Mouse (Mus musculus) C2C12 (cell line): ENCODE results near the gene Hoxb8. TPM values are rescaled to one million over a fixed set of nuclear protein-coding genes. Genes with fewer than 3 reads are reported as not detected.

Experiments used
- H3K27me3 ChIP-seq: one replicate; pipeline ENCODE4 v1.6.1; 2011; ENCODE audit not compliant: control insufficient read depth, insufficient read depth, insufficient read length
- H3K36me3 ChIP-seq: one replicate; pipeline ENCODE4 v1.6.1; 2011; ENCODE audit not compliant: control insufficient read depth, insufficient read depth
- H3K4me3 ChIP-seq: one replicate; pipeline ENCODE4 v1.5.1; 2011; ENCODE audit warnings: mild to moderate bottlenecking, control low read depth; ENCODE audit not compliant: poor library complexity, insufficient read depth, severe bottlenecking
- H3K79me2 ChIP-seq: one replicate; pipeline ENCODE4 v1.6.1; 2011; ENCODE audit not compliant: control insufficient read depth, insufficient read depth
- H3K79me3 ChIP-seq: one replicate; pipeline ENCODE4 v1.6.1; 2011; ENCODE audit warnings: low read depth, control low read depth
- H3ac ChIP-seq: one replicate; pipeline ENCODE3; 2011; ENCODE audit warnings: low read depth; ENCODE audit not compliant: control insufficient read depth, insufficient read length
- CEBPB ChIP-seq: IDR thresholded peaks from one replicate; pipeline ENCODE4 v1.6.1; 2011; ENCODE audit warnings: low read depth, mild to moderate bottlenecking, control low read depth, moderate library complexity
- CTCF ChIP-seq: IDR thresholded peaks from one replicate; pipeline ENCODE4 v1.5.1; 2011; ENCODE audit not compliant: control insufficient read depth, insufficient read depth, insufficient read length
- FOSL1 ChIP-seq: IDR thresholded peaks from one replicate; pipeline ENCODE4 v1.8.0; 2011; ENCODE audit warnings: mild to moderate bottlenecking, low read length; ENCODE audit not compliant: poor library complexity, insufficient read depth, severe bottlenecking
- MAX ChIP-seq: IDR thresholded peaks from one replicate; pipeline ENCODE4 v1.6.1; 2011; ENCODE audit warnings: mild to moderate bottlenecking, control low read depth
- MYOD1 ChIP-seq: IDR thresholded peaks from one replicate; pipeline ENCODE4 v1.6.1; 2011; ENCODE audit warnings: low read depth; ENCODE audit not compliant: control insufficient read depth, insufficient read length
- MYOG ChIP-seq: IDR thresholded peaks from one replicate; pipeline ENCODE4 v1.6.1; 2011; ENCODE audit not compliant: control insufficient read depth, insufficient read length; ENCODE audit errors: extremely low read depth
- USF1 ChIP-seq: IDR thresholded peaks from one replicate; pipeline ENCODE4 v1.6.1; 2011; ENCODE audit warnings: low read depth, mild to moderate bottlenecking, control low read depth, moderate library complexity
- polyA plus RNA-seq: library from polyadenylated mRNA; unstranded; fragments of >200 nt; fragmentation: generic; extraction: Trizol; gene quantifications from one replicate; pipeline ENCODE4 v1.2.1, GENCODE M21; 2012; ENCODE audit warnings: missing spikeins

Hoxb8 gene
- polyA plus RNA-seq, 1 experiment = 0.02 TPM

DNA sequence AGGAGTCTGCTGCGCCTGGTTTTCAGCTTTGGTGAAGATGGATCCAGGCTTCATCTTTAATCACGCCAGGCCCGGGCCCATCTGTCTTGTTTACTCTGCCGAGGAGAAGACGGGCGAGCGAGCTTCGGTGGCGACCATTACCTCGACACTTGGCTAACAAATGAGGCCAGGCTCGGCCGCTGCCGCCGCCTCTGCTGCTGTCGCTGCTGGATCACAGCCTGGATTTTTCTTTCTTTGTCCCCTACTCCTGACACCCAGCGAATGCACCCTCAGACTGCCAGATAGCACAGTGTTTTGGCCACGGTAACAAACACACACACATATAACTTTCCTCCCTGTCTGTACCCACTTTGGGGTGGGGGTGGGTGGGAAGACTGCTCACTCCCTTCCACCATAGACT lies 39.0 kb downstream of the Hoxb8 start:
- Histone ChIP-seq H3K36me3 (no peaks in the 10 kb centered on the region), H3K4me3 (no peak overlapping the region), H3K27me3 (peaks cover 70% of the 10 kb centered on the region), H3K79me3 (no peaks in the 10 kb centered on the region), H3ac (no peak overlapping the region), H3K79me2 (no peaks in the 10 kb centered on the region)
- TF ChIP-seq CEBPB (no peak), CTCF (no peak), FOSL1 (no peak), USF1 (no peak), MYOG (no peak), MAX (no peak), MYOD1 (no peak)

DNA sequence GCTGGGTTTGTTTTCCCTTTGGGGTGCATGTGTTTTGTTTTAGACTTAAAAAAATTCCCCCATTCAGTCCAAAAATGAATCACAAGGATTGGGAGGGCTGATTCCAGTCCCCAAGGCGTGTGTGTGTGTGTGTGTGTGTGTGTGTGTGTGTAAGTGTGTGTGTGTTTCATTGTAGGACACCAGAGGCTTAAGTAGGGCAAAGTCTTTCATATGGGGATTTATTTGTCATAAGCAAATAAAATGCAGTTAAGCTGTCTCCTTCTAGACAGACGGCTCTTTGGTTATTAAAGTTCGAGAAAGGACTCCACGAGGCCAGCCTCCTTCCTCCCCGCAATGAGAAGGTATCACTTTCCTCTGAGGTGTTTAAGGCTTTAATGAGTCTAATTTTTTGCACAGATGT lies 40.1 kb downstream of the Hoxb8 start:
- H3ac ChIP-seq = no peak overlapping the region
- H3K36me3 ChIP-seq = no peaks in the 10 kb centered on the region
- H3K4me3 ChIP-seq = no peak overlapping the region
- no peaks in the 10 kb centered on the region for H3K79me2 ChIP-seq
- H3K27me3 ChIP-seq = peaks cover 76% of the 10 kb centered on the region
- TF ChIP-seq MAX = no peak
- no peak for TF ChIP-seq CTCF
- no peak for TF ChIP-seq MYOD1
- TF ChIP-seq FOSL1 = no peak
- no peak for TF ChIP-seq USF1
- no peak for TF ChIP-seq MYOG
- TF ChIP-seq CEBPB = no peak
- no peaks in the 10 kb centered on the region for H3K79me3 ChIP-seq

DNA sequence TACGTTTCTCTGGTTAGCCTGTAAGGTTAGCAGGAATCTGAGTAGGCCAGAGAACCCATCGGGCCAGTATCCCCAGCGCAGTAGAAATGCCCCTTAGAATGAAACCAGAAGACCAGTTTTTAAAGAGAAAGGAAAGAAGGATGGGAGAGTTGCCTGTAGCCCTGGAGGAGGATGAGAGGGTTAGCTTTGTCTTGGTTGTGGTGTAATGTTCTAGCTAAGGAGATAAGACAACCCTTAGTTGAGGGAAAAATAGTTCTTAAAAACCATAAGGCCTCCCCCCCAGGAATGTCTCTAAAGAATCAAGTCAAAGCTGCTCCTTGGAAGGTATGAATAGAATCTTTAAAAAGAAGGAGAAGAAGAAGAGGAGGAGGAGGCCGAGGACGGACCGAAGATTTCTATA lies 41.0 kb downstream of the Hoxb8 start:
- no peak overlapping the region for H3ac ChIP-seq
- H3K27me3 ChIP-seq = peaks cover 80% of the 10 kb centered on the region
- H3K79me3 ChIP-seq = no peaks in the 10 kb centered on the region
- H3K36me3 ChIP-seq = no peaks in the 10 kb centered on the region
- no peaks in the 10 kb centered on the region for H3K79me2 ChIP-seq
- TF ChIP-seq MYOD1 (no peak), MYOG (no peak), CEBPB (no peak), MAX (no peak), FOSL1 (no peak), USF1 (no peak), CTCF (no peak)
- no peak overlapping the region for H3K4me3 ChIP-seq

DNA sequence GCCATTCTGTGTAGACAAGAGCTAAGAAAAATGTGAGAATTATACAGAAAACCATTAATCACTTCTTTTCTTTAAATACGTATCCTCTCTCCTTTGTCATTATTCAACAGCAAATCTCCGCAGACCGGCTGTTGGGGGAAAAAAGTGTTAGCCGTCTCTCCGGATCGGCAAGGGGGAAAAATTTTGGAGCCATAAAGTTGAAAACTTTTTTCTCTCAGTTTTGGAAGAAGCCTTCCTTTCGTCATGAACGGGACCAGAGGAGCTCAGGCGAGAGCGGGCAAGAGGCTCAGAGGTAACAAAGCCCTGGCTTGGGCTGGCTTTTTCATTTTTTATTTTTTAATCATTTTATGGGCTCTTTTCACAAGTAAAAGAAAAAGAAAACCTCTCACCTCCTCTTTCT lies 41.4 kb downstream of the Hoxb8 start, which contains the start of gene Hoxb3:
Hoxb3 (plus strand) TSS at position 173 of the 400 bp plus-strand sequence.
- no peak for TF ChIP-seq USF1
- no peak for TF ChIP-seq CEBPB
- no peak for TF ChIP-seq CTCF
- TF ChIP-seq FOSL1 = no peak
- TF ChIP-seq MYOD1 = no peak
- TF ChIP-seq MYOG = no peak
- TF ChIP-seq MAX = no peak
- Histone ChIP-seq H3K79me2 (no peaks in the 10 kb centered on the region), H3K27me3 (peaks cover 79% of the 10 kb centered on the region), H3K36me3 (no peaks in the 10 kb centered on the region), H3ac (no peak within 1 kb of the TSS), H3K4me3 (no peak within 1 kb of the TSS), H3K79me3 (no peaks in the 10 kb centered on the region)

DNA sequence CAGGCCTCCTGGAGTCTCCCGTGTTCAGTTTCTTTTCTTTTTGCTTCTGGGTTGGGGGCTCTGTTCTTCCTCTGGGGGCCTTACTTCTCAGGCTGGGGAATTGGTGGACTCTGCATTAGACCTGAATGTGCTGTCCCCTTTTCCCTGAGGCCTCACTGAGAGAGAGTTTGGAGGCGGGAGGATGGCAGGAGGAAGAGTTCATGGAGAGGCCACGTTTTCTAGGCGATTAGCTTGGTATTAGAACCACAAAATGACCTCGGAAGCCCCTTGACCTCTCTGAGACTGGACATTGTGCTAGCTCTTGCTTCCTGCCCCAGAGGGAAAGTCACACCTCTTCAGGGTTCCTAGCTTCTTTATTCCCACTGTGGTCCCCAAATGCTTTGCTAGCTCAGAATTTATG lies 42.4 kb downstream of the Hoxb8 start:
- no peaks in the 10 kb centered on the region for H3K79me2 ChIP-seq
- H3ac ChIP-seq = no peak overlapping the region
- no peak for TF ChIP-seq CEBPB
- no peak for TF ChIP-seq MAX
- TF ChIP-seq USF1 = no peak
- TF ChIP-seq CTCF = no peak
- TF ChIP-seq MYOG = no peak
- TF ChIP-seq FOSL1 = no peak
- no peak for TF ChIP-seq MYOD1
- no peak overlapping the region for H3K4me3 ChIP-seq
- H3K27me3 ChIP-seq = peaks cover 77% of the 10 kb centered on the region
- H3K36me3 ChIP-seq = no peaks in the 10 kb centered on the region
- no peaks in the 10 kb centered on the region for H3K79me3 ChIP-seq

DNA sequence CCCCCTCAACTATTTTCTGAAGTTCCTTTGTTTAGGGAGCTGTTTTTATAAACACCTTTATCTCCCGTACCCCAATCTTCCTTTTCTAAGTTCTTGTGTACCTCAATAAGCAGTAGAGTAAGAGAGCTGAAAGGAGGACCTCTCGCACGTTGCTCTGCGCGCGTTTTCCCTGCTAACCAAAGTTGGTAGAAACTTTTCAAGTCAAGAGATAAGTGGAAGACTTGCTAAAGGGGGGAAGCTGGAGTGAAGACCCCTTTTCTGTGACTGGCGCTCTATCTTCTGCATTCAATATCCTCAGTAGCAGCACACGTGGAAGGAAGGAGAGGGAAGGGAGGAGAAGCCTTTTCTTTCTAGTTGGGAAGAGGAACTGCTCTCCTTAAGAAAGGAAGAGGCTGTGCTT lies 43.3 kb downstream of the Hoxb8 start:
- peaks cover 78% of the 10 kb centered on the region for H3K27me3 ChIP-seq
- H3K4me3 ChIP-seq = no peak overlapping the region
- no peaks in the 10 kb centered on the region for H3K36me3 ChIP-seq
- no peaks in the 10 kb centered on the region for H3K79me3 ChIP-seq
- H3ac ChIP-seq = no peak overlapping the region
- H3K79me2 ChIP-seq = no peaks in the 10 kb centered on the region
- TF ChIP-seq CTCF = no peak
- no peak for TF ChIP-seq USF1
- TF ChIP-seq MYOD1 = no peak
- TF ChIP-seq MYOG = no peak
- no peak for TF ChIP-seq FOSL1
- TF ChIP-seq CEBPB = no peak
- TF ChIP-seq MAX = no peak
